Mouse (Mus musculus): ENCODE data around the gene Greb1. TPM values are rescaled to one million over a fixed set of nuclear protein-coding genes. Genes with fewer than 3 reads are reported as not detected.

The Greb1 gene
- 1 to 10 TPM; 1.7 to 3.8 TPM for total RNA-seq (2023)

DNA sequence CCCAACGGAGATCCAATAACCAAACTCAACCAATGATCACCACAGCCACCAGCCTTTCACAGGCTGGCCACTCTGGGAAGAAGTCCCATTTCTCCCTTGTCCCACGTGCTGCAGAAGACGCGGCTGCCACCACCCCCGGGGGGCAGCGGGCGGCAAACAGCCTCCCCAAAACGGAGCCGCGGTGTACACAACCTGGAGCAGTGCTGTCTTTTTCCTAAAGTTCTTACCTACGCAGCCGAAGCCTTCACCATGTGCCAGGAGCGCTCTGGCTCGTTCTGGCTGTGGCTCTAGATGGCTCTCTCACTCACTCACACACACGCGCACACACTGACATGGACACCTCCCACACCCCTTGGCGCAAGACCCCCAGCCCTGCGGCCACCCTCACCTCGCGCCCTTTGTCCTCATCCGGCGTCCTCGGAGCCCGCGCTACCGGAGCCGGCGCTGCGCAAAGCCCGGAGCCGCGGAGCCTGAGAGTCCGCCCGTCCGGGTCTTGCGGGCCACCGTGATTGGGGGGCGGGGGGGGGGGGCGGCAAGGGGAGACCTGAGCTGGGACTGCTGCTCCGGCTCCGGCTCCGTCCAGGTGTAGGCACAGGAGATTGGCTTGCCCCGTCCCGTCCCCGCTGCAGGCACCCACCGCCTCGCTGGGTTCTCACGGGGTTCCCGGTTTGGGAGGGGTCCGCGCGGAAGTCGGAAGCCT lies at the start of gene Greb1:
Gene Greb1, minus strand, starts transcription at position 628 of the 700 bp plus-strand sequence.

GRCm38 (mm10) chr12:16810525-16811431 lies 10.1 kb upstream of the Greb1 start, which contains the start of gene E2f6:
E2f6 (plus strand) TSS chr12:16810963.

GRCm38 (mm10) chr12:16653332-16654093 lies 147.2 kb downstream of the Greb1 start, which contains the start of gene Ntsr2:
Ntsr2 (plus strand) TSS chr12:16653382.

Other genes with a start within 250 kb of the Greb1 start
- gene Lpin1, start 189.9 kb downstream of the Greb1 start, total RNA-seq (2023), result 10 to 100 TPM; 37.0 to 44.8 TPM
- gene Ntsr2, start 147.5 kb downstream of the Greb1 start, total RNA-seq (2023), result not detected
- gene E2f6, start 10.1 kb upstream of the Greb1 start, total RNA-seq (2023), result 10 to 100 TPM; 15.4 to 19.6 TPM
- gene Rock2, start 94.0 kb upstream of the Greb1 start, total RNA-seq (2023), result 10 to 100 TPM; 43.9 to 48.4 TPM
- 10 to 100 TPM; 10.9 to 11.4 TPM for gene Pqlc3, start 199.5 kb upstream of the Greb1 start, total RNA-seq (2023)
- gene 2410004P03Rik, start 210.8 kb upstream of the Greb1 start, total RNA-seq (2023), result under 1 TPM in 1 of 2 experiments, not detected in 1; 0.62 TPM